Mouse (Mus musculus) heart, adult 8-10 months (tissue): Measurements from ENCODE around the gene Hcfc1r1. TPM values are rescaled to one million over a fixed set of nuclear protein-coding genes. Genes with fewer than 3 reads are reported as not detected.

Source experiments
- DNase-seq: peaks from one replicate; pipeline ENCODE4 v3.0.0; 2022; ENCODE audit warnings: low spot score
- total RNA-seq, 4 experiments: library from RNA; stranded (reverse); gene quantifications; 2 replicates each; pipeline ENCODE4 v1.2.4; 2022

The Hcfc1r1 gene
- total RNA-seq, 4 experiments from 2014 or later, result 200 to 231 (median 211) TPM

DNA sequence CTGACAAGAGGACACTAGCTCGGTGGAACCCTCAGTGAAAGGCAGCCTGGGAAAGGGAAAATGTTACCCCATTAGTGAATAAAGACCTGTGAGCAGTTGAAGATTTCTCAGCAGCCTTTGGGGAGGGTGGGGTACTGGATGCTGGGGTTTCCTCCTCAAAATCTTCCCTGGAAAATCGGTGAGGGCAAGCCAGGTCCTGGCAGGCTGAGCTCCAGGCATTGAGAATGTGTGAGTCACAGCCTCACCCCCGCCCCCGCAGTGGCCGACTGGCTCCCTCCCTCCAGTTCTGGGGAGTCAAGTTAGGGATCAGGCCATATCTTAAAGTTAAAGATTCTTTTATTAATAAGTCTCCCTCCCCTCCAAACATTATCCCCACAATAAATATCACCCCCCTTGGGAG lies 1.7 kb downstream of the Hcfc1r1 start:
- peak; percentile 74 for DNase-seq

- DNase-seq, result peak; percentile 39
Observed at GRCm38 (mm10) chr17:23675564-23676281, 2.3 kb downstream of the Hcfc1r1 start.

DNA sequence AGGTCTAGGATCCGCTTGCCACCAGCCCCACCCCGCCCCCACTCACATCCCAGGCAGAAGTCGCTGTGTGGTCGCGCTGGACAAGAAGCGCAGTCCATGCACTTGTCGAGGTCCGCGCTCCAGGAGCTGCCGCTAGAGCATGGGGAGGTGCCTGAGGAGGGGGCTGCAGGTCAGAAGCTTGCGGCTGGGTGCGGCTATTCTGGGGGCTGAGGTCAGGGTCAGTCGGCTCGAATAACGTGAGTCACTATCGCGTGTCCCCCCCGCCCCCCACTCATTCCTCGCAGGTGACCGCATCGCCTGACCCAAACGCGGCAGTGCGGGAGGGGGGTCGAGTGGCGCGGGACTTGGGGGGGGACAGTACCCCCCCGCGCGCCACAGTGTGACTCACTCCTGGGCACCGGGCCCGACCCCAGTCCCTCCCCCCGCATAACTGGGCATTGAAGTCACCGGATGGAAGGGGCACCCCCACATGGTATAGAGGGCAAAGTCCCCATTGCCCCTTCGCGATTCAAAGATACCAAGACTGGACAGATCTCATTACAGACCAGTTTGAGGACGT lies 3.2 kb downstream of the Hcfc1r1 start:
- DNase-seq, result peak; percentile 49

GRCm38 (mm10) chr17:23677236-23677679 lies 3.9 kb downstream of the Hcfc1r1 start, which contains the start of gene Tnfrsf12a:
Tnfrsf12a (minus strand) TSS chr17:23677468.
- DNase-seq, result peak; percentile 86

GRCm38 (mm10) chr17:23679127-23679835 lies 5.9 kb downstream of the Hcfc1r1 start, which contains the start of gene Cldn6:
Cldn6 (plus strand) TSS chr17:23679249.
- DNase-seq, result no peak

GRCm38 (mm10) chr17:23680336-23680735 lies 6.9 kb downstream of the Hcfc1r1 start:
- DNase-seq, result no peak

GRCm38 (mm10) chr17:23681086-23681485 lies 7.7 kb downstream of the Hcfc1r1 start:
- no peak for DNase-seq

DNA sequence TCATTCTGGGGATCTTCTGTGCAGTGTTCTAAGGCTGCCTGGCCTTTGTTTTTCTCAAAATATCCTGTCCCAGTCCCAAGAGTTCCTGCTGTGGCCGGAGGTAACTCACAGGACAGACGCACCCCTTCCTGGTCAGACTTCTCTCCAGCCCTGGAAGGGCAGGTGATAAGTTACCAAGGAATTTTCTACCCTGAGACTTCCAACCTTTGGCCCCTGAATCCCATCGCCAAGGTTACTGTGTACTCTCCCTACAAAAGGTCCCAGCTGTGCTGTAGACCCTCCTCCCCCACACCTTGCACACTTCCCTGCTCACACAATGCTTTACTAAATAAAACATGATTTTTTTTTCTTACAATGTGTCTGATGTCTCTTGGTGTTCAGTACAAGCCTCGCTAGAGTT lies 8.7 kb downstream of the Hcfc1r1 start:
- no peak for DNase-seq

GRCm38 (mm10) chr17:23682530-23682929 lies 9.1 kb downstream of the Hcfc1r1 start:
- no peak for DNase-seq

GRCm38 (mm10) chr17:23683226-23683625 lies 9.8 kb downstream of the Hcfc1r1 start:
- DNase-seq, result no peak

- DNase-seq, result no peak
Observed at GRCm38 (mm10) chr17:23683856-23684672, 10.7 kb downstream of the Hcfc1r1 start, which contains the start of gene Cldn9. Cldn9 (minus strand) TSS chr17:23684026.

GRCm38 (mm10) chr17:23694491-23694890 lies 21.1 kb downstream of the Hcfc1r1 start:
- no peak for DNase-seq

- no peak for DNase-seq
Observed at GRCm38 (mm10) chr17:23695801-23696200, 22.4 kb downstream of the Hcfc1r1 start.

GRCm38 (mm10) chr17:23699131-23700077 lies 26.0 kb downstream of the Hcfc1r1 start:
- DNase-seq, result peak; percentile 40

- peak; percentile 85 for DNase-seq
Observed at GRCm38 (mm10) chr17:23700079-23700478, 26.7 kb downstream of the Hcfc1r1 start.

DNA sequence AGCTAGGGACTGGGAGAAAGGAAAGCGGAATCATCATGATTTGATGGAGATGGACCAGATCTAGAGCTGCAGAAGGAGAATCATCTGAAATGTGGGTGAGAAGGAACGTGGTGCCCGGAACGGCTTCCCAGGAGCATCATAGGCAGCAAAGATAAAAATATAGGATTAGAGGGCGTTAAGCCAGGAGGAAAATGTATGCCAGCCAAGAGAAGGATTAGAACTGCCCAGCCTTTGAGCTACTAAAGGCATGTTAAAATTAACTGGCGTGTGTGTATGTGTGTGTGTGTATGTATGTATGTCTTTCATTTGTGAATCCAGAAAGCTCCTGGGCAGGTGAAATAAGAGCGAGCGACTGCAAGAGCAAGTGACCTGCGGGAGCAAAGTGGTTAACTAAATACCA lies 29.9 kb downstream of the Hcfc1r1 start:
- no peak for DNase-seq

GRCm38 (mm10) chr17:23704741-23705140 lies 31.3 kb downstream of the Hcfc1r1 start:
- no peak for DNase-seq

DNA sequence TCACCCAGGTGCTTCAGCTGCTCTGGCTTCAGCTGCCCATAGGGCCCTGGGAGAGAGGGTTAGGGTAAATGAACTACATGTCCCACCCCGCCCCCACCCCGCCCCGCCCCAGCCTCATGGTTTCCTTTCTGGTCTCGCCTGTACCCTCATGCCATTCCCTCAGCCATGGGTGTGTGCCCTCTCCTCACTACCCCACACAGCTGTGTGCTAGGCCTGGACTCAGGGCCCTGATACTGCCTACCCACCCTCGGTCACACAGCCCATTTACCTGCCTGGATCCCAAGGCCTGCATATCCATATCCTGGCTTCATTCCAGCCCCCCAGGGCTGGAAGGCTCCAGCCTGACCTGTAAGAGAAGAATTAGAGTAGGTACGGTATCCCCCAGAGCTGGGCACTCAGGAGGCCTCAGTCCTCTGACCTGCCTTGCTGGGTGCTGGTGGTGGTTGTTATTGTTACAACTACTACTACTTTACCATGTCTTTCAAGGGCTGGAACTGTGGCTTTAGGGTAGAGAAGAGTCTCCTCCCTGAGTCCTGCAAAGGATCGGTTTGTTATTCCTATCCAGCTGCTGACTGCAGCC lies 32.2 kb downstream of the Hcfc1r1 start:
- DNase-seq, result no peak

GRCm38 (mm10) chr17:23706212-23706611 lies 32.8 kb downstream of the Hcfc1r1 start:
- DNase-seq, result peak; percentile 56

DNA sequence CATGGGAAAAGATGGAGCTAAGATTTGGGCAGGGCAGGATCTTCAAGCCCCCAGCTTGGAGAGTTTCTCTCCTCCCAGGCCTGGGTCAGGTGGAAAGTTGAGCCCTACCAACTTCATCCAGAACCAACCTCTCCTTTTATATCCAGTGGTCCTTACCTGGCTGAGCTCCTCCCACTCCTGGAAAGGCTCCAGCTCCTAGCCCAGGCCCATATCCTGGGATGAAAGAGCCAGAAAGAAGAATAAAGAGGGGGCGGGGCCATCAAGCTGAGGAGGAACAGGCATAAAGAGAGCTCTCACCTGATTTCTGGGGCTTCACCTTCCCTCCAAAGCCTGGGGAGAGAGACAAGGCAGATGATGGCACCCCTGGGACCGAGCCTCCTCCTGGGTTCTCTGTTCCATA lies 43.6 kb downstream of the Hcfc1r1 start:
- DNase-seq, result no peak
